Mouse (Mus musculus) urinary bladder, adult 2 months (tissue): Measurements from ENCODE around the gene Atxn7l3. TPM values are rescaled to one million over a fixed set of nuclear protein-coding genes. Genes with fewer than 3 reads are reported as not detected.

Experiments
- DNase-seq: peaks from one replicate; pipeline ENCODE4 v3.0.0; 2022; ENCODE audit warnings: low spot score
- polyA plus RNA-seq: library from polyadenylated mRNA; depleted of rRNA; stranded (reverse); fragments of >200 nt; gene quantifications from 2 replicates; pipeline ENCODE4 v1.2.3, GENCODE M21; 2012; rRNA removed

The Atxn7l3 gene
- 36.5 and 38.6 TPM in 2 replicates for polyA plus RNA-seq

- DNase-seq = peak; percentile 96
Measured at GRCm38 (mm10) chr11:102296491-102297472, at the start of gene Atxn7l3. Gene Atxn7l3, minus strand, starts transcription at chr11:102296631.

GRCm38 (mm10) chr11:102344458-102344857 is 48.0 kb upstream of the Atxn7l3 start:
- DNase-seq = no peak

GRCm38 (mm10) chr11:102342742-102343141 is 46.3 kb upstream of the Atxn7l3 start:
- DNase-seq = no peak

GRCm38 (mm10) chr11:102341101-102341500 is 44.7 kb upstream of the Atxn7l3 start:
- no peak for DNase-seq

GRCm38 (mm10) chr11:102339624-102340023 is 43.2 kb upstream of the Atxn7l3 start:
- no peak for DNase-seq

- DNase-seq = no peak
Measured at GRCm38 (mm10) chr11:102339195-102339594, 42.8 kb upstream of the Atxn7l3 start.

- no peak for DNase-seq
Measured at GRCm38 (mm10) chr11:102338561-102338960, 42.1 kb upstream of the Atxn7l3 start.

GRCm38 (mm10) chr11:102337921-102338320 is 41.5 kb upstream of the Atxn7l3 start:
- no peak for DNase-seq

GRCm38 (mm10) chr11:102336191-102336590 is 39.8 kb upstream of the Atxn7l3 start:
- DNase-seq = no peak

GRCm38 (mm10) chr11:102334973-102335700 is 38.7 kb upstream of the Atxn7l3 start:
- no peak for DNase-seq

GRCm38 (mm10) chr11:102334010-102334409 is 37.6 kb upstream of the Atxn7l3 start:
- DNase-seq = no peak

- DNase-seq = no peak
Measured at GRCm38 (mm10) chr11:102333061-102333460, 36.6 kb upstream of the Atxn7l3 start.

- no peak for DNase-seq
Measured at GRCm38 (mm10) chr11:102331806-102332205, 35.4 kb upstream of the Atxn7l3 start.

- DNase-seq = no peak
Measured at GRCm38 (mm10) chr11:102330039-102330438, 33.6 kb upstream of the Atxn7l3 start.

- no peak for DNase-seq
Measured at GRCm38 (mm10) chr11:102329518-102329917, 33.1 kb upstream of the Atxn7l3 start.

GRCm38 (mm10) chr11:102327839-102328238 is 31.4 kb upstream of the Atxn7l3 start:
- no peak for DNase-seq

- no peak for DNase-seq
Measured at GRCm38 (mm10) chr11:102327250-102327649, 30.8 kb upstream of the Atxn7l3 start.

- DNase-seq = no peak
Measured at GRCm38 (mm10) chr11:102323516-102323915, 27.1 kb upstream of the Atxn7l3 start.

- no peak for DNase-seq
Measured at GRCm38 (mm10) chr11:102321931-102322330, 25.5 kb upstream of the Atxn7l3 start.

GRCm38 (mm10) chr11:102320686-102321005 is 24.2 kb upstream of the Atxn7l3 start:
- DNase-seq = peak; percentile 52

GRCm38 (mm10) chr11:102319941-102320685 is 23.7 kb upstream of the Atxn7l3 start:
- peak; percentile 67 for DNase-seq

- DNase-seq = peak; percentile 72
Measured at GRCm38 (mm10) chr11:102319410-102319792, 23.0 kb upstream of the Atxn7l3 start, which contains the start of gene Ubtf. Gene Ubtf, minus strand, starts transcription at chr11:102319742.
